Mouse (Mus musculus) kidney, embryonic 16.5 days (tissue): ENCODE data around the gene Lep. TPM values are rescaled to one million over a fixed set of nuclear protein-coding genes. Genes with fewer than 3 reads are reported as not detected.
A peak's percentile ranks its signal among the peaks of the same experiment; 100 is the strongest.

Experiments used
- ATAC-seq: fragments of 200-750 bp; cut with Nextera tagmentation; 2 replicates; pipeline ENCODE4 v1.8.0; 2017; ENCODE audit warnings: moderate TSS enrichment; ENCODE audit not compliant: low FRiP score, low TSS enrichment
- H3K27ac ChIP-seq: fragments of 300-500 bp; sonication (generic); 2 replicates; pipeline ENCODE4 v1.5.1; 2014; ENCODE audit warnings: low read length
- H3K27me3 ChIP-seq: fragments of 300-500 bp; sonication (generic); 2 replicates; pipeline ENCODE4 v1.6.1; 2014; ENCODE audit warnings: low read length, control low read depth, mixed read lengths; ENCODE audit not compliant: insufficient read depth
- H3K36me3 ChIP-seq: fragments of 300-500 bp; sonication (generic); 2 replicates; pipeline ENCODE4 v1.6.1; 2014; ENCODE audit warnings: low read length, control low read depth, mixed read lengths; ENCODE audit not compliant: insufficient read depth
- H3K4me1 ChIP-seq: fragments of 300-500 bp; sonication (generic); 2 replicates; pipeline ENCODE4 v1.6.1; 2014; ENCODE audit warnings: low read length, control low read depth, mixed read lengths; ENCODE audit not compliant: insufficient read depth
- H3K4me2 ChIP-seq: fragments of 300-500 bp; sonication (generic); replicated peaks from 2 replicates; pipeline ENCODE4 v1.6.1; 2014; ENCODE audit warnings: low read depth, low read length
- H3K4me3 ChIP-seq: fragments of 300-500 bp; sonication (generic); 2 replicates; pipeline ENCODE4 v1.5.1; 2014; ENCODE audit warnings: mild to moderate bottlenecking, low read length
- H3K9ac ChIP-seq: fragments of 300-500 bp; sonication (generic); replicated peaks from 2 replicates; pipeline ENCODE4 v1.6.1; 2014; ENCODE audit warnings: low read length
- H3K9me3 ChIP-seq: fragments of 300-500 bp; sonication (generic); 2 replicates; pipeline ENCODE4 v1.6.1; 2016; ENCODE audit warnings: low read length, control low read depth
- WGBS: fragments of 180-500 bp; shearing (Covaris S2); extraction: QIAGEN DNeasy Blood & Tissue Kit; methylation state at CpG from one replicate; pipeline ENCODE4 v1.1.7; 2014; 5-methylcytosine and 5-hydroxymethylcytosine counted together
- polyA plus RNA-seq: library from polyadenylated mRNA; unstranded; fragments of >200 nt; fragmentation: Nextera tagmentation; extraction: Ambion mirVana; gene quantifications from 2 replicates; pipeline ENCODE4 v1.2.1, GENCODE M21; 2015

Gene Lep
- polyA plus RNA-seq, 1 experiment from 2014 or later = not detected

DNA sequence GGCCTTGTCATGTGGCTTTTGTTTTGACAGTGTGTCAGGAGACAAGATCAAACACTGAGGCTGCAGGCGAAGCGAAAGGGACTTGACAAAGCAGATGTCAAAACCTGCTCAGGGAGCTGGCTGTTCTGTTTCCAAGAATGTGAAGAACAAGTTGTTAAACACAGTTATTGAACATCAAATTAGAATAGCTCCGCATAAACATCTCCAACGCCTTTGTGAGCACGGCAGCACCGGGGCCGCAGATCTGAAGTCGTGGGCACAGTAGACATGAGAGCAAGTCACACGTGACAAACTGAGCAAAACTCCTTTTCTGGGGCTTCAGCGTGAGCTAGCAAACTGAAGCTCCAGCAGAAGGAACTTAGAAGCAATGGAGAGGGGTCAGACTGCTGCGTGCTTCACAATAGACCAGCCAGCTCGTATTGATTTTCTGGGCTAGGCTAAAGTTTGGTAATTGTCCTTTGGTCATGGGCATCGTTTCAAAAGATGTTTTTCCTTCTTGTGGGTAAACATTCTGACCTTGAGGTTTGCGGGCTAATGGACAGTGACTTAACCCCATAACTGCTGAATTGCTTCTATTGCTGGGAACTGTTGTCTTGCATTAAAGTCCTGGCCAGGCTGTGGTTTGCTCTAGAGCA lies 39.6 kb downstream of the Lep start:
- Histone ChIP-seq H3K27me3 (no peaks in the 10 kb centered on the region), H3K9ac (no peak overlapping the region), H3K4me2 (no peak overlapping the region), H3K36me3 (no peaks in the 10 kb centered on the region), H3K27ac (no peak overlapping the region), H3K4me3 (no peak overlapping the region), H3K9me3 (0 out of 2 replicates have a peak, but pooled peaks cover 3% of the 10 kb centered on the region), H3K4me1 (peaks cover 9% of the 10 kb centered on the region; the same call in 1 of the 2 replicates)
- ATAC-seq = no peak
- WGBS = 54% methylated on average over 14 of the region's 14 CpGs

DNA sequence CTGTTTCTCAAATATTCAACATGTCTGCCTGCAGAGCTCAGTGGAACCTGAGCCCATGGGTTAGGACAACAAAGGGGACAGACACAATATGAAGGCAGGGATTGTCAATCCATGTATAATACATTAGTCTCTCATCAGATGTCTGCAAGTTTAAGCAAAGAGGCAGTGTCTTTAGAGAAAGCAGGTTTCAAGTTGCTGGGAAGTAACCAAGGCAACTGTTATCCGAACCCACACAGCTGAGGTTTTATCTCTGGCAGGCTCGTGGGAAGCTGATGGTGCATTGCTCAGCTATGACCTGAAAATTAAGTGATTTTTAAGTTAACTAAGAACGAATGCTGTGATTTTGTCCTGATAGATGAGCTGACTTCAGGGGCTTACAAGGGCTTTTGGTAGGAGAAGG lies 40.4 kb downstream of the Lep start:
- H3K4me2 ChIP-seq = no peak overlapping the region
- WGBS = 30% methylated on average over 3 of the region's 3 CpGs
- H3K9ac ChIP-seq = no peak overlapping the region
- no peak overlapping the region for H3K4me3 ChIP-seq
- ATAC-seq = peak; percentile 35; the same call in 1 of the 2 replicates
- no peak overlapping the region for H3K27ac ChIP-seq
- no peaks in the 10 kb centered on the region for H3K36me3 ChIP-seq
- peaks cover 9% of the 10 kb centered on the region; the same call in 1 of the 2 replicates for H3K4me1 ChIP-seq
- H3K9me3 ChIP-seq = no peaks in the 10 kb centered on the region
- H3K27me3 ChIP-seq = no peaks in the 10 kb centered on the region

DNA sequence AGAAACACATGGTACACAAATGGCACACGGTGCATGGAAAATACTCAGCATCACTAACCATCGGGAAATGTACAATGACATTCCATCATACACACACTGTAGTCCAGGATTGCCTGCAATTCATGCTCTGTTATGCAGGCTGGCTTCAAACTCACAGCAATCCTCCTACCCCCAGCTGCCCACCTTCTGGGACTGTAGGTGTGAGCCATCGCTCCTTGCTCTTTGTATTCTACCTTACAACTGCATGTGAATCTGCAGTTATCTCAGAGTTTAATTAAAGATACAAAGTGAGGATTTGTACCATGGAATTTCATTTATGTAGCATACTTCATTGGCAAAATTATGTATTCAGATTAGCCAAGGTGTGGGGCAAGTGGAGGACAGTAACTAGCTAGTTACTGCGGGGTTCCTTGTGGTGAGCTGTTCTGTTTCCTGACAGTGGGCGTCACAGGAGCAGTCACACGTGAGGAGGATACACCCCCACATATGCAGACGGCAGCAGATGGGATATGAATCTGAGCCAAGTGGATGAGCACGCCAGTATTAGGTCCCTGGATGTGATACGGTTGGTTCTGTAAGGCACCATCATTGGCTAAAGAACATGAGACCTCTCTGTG lies 41.3 kb downstream of the Lep start:
- Histone ChIP-seq H3K4me1 (peaks cover 9% of the 10 kb centered on the region; the same call in 1 of the 2 replicates), H3K27me3 (no peaks in the 10 kb centered on the region), H3K27ac (no peak overlapping the region), H3K9me3 (no peaks in the 10 kb centered on the region), H3K9ac (no peak overlapping the region), H3K4me3 (no peak overlapping the region), H3K36me3 (no peaks in the 10 kb centered on the region), H3K4me2 (no peak overlapping the region)
- ATAC-seq = no peak
- WGBS = 79% methylated on average over 9 of the region's 9 CpGs

DNA sequence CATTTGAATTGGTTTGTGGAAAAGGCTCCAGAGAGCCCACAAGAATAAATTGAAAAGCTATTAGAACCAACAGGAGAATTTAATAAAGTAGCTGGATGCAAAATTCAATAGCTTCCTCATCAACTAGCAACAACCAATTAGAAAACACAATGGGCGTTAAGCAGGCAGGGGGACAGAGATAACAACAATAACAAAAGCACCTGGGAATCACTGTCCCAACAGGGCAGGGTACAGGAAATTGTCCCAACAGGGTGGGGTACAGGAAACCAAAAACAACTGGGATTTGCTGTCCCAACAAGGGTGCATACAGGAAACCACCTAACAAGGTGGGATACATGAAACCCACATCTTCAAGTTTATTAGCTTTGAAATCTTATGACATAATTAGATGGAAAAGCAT lies 48.4 kb downstream of the Lep start:
- H3K36me3 ChIP-seq = 0 out of 2 replicates have a peak, but pooled peaks cover 4% of the 10 kb centered on the region
- H3K27ac ChIP-seq = no peak overlapping the region
- H3K4me2 ChIP-seq = no peak overlapping the region
- H3K9ac ChIP-seq = no peak overlapping the region
- H3K27me3 ChIP-seq = no peaks in the 10 kb centered on the region
- no peaks in the 10 kb centered on the region for H3K4me1 ChIP-seq
- ATAC-seq = no peak
- no peak overlapping the region for H3K4me3 ChIP-seq
- WGBS = 59% methylated on average over 1 of the region's 1 CpGs
- peaks cover 16% of the 10 kb centered on the region for H3K9me3 ChIP-seq

DNA sequence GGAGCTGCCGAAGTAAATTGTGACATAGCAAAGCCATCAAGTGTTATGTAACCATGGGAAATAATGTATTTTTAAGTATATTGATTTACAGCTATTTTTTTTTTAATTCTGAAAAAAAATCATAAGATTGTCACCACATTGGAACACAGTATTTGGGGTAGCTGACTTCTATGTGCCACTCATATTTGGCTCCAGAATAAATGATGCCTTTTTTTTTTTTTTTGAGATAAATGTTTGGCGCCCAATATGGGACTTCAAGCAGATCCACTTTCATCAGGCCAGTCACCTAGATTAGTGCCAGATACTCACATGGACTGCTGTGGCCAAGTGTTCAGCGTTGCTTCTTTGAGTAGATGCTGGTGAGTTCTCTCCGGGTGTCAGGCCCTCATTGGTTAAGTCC lies 51.5 kb downstream of the Lep start:
- Histone ChIP-seq H3K4me3 (no peak overlapping the region), H3K4me1 (no peaks in the 10 kb centered on the region), H3K27ac (no peak overlapping the region), H3K4me2 (no peak overlapping the region), H3K36me3 (0 out of 2 replicates have a peak, but pooled peaks cover 4% of the 10 kb centered on the region), H3K9ac (no peak overlapping the region), H3K27me3 (no peaks in the 10 kb centered on the region), H3K9me3 (peaks cover 16% of the 10 kb centered on the region)
- 93% methylated on average over 4 of the region's 4 CpGs for WGBS
- ATAC-seq = no peak

DNA sequence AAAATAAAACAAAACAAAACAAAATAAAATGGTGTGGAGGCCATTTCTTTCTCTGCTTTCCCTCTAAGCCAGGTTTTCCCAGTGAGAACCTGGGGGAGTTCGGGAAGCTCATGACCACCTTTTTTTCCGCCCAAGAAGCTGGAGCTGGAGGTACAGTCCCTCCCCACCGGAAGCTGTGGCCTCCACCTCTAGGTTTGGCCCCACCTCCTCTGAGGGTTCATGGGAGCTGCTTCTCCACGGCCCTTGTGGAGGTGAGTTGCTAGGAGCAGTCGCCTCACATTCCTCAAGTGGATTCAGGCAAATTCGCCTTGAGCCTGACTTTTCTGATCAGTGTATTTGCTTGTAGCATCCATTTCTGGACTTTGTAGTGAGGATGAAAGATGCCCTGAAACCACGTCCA lies 55.7 kb downstream of the Lep start:
- H3K27me3 ChIP-seq = no peaks in the 10 kb centered on the region
- H3K36me3 ChIP-seq = 0 out of 2 replicates have a peak, but pooled peaks cover 4% of the 10 kb centered on the region
- no peak overlapping the region for H3K9ac ChIP-seq
- H3K27ac ChIP-seq = no peak overlapping the region
- no peak for ATAC-seq
- 0 out of 2 replicates have a peak, but pooled peaks cover 3% of the 10 kb centered on the region for H3K4me1 ChIP-seq
- 74% methylated on average over 7 of the region's 7 CpGs for WGBS
- H3K4me3 ChIP-seq = no peak overlapping the region
- H3K9me3 ChIP-seq = peaks cover 15% of the 10 kb centered on the region
- H3K4me2 ChIP-seq = no peak overlapping the region

DNA sequence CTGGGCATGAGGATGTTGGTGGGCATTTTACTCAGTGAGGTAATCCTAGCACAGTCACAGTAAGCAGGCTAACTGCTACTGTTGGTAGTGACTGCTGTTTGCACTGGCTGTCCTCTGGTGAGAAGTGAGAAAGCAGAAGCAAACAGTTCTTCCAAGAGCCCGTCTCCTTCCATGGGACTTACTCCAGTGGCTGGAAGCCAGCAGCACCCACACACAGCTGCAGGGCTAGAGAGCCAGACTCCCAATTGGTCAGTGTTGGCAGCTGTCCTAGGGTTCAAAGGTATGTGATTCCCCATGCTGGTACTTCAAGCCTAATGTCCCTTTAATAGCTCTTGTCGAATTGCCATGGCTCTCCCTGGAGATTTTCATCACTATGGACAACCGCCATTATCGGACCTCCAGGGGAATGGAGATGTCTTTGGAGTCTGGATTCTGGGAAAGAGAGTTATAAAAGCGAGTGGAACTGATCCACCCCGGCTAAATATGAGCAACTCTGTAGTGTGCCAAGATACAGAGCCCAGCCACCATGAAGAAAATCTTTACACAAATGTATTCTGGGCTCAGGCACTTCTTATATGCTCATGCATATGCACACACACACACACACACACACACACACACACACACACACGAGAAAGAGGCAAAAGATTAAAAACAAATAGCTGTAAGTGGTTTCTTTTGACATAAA lies 57.5 kb downstream of the Lep start:
- 54% methylated on average over 7 of the region's 7 CpGs for WGBS
- no peak overlapping the region for H3K9ac ChIP-seq
- H3K36me3 ChIP-seq = no peaks in the 10 kb centered on the region; the same call in 1 of the 2 replicates
- no peak overlapping the region for H3K4me3 ChIP-seq
- ATAC-seq = no peak
- H3K27me3 ChIP-seq = no peaks in the 10 kb centered on the region
- H3K27ac ChIP-seq = no peak overlapping the region
- H3K4me2 ChIP-seq = no peak overlapping the region
- H3K4me1 ChIP-seq = 0 out of 2 replicates have a peak, but pooled peaks cover 3% of the 10 kb centered on the region
- no peaks in the 10 kb centered on the region for H3K9me3 ChIP-seq

DNA sequence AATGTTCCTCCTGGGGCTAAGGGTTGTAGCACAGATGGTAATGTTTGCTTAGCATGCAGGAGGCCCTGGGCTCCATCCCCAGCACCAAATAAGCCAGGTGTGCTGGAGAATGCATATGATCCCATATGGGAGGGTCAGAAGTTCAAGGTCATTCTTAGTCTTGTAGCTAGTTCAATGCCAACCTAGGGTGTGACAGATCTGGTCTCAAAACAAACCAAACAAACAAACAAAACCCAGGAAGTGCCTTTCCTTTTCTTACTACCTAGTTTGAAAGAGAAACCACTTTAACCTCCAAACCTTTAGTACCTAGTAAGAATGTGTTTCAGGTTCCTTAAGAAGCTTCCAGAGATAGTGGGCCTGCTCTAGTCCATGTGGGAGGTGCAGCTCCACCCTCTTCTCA lies 58.2 kb downstream of the Lep start:
- H3K36me3 ChIP-seq = no peaks in the 10 kb centered on the region; the same call in 1 of the 2 replicates
- H3K4me3 ChIP-seq = no peak overlapping the region
- no peak for ATAC-seq
- H3K9ac ChIP-seq = no peak overlapping the region
- H3K27me3 ChIP-seq = no peaks in the 10 kb centered on the region
- H3K27ac ChIP-seq = no peak overlapping the region
- H3K4me1 ChIP-seq = 0 out of 2 replicates have a peak, but pooled peaks cover 3% of the 10 kb centered on the region
- no peak overlapping the region for H3K4me2 ChIP-seq
- H3K9me3 ChIP-seq = no peaks in the 10 kb centered on the region

DNA sequence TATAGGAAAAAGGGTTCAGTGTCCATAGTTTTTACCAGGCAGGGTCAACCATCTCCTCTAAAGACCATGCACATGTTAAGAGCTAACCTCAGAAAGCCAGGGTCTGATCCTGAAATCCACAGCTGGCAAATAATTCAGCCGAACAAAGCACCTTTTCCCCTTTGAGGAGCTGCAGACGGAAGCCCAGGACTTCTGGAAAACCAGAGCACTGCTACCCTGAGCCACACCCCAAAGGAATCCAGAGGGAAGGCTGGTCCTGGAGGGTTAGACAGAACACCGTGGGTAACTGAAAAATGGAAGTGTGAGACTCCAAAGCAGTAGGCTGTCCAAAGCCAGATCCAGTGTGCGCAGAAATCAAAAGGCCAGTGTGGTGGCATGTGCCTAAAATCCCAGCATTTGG lies 58.9 kb downstream of the Lep start:
- Histone ChIP-seq H3K27ac (no peak overlapping the region), H3K36me3 (peaks cover under 1% of the 10 kb centered on the region), H3K4me1 (0 out of 2 replicates have a peak, but pooled peaks cover 3% of the 10 kb centered on the region), H3K4me2 (no peak overlapping the region), H3K9me3 (no peaks in the 10 kb centered on the region), H3K4me3 (no peak overlapping the region), H3K27me3 (no peaks in the 10 kb centered on the region), H3K9ac (no peak overlapping the region)
- 82% methylated on average over 4 of the region's 4 CpGs for WGBS
- ATAC-seq = no peak

DNA sequence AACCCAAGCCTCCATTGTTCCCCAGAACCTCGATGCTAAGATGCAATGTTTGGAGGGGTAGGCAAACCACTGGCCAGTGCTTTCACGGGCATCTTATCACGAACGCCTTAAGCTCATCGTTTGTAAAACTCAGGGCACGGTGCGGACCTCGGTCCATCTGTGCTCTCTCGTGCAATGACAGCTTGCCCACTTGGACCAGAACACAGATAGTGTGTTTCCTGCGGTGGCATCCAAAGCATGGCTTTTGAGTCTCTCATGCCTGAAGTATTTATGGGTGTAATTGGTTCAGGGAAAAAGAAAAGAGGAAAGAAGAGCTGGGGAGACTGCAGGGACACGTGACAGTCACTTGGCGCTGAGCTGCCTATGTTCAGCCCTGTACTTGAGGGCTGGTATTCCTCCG lies 60.0 kb downstream of the Lep start:
- no peak overlapping the region for H3K9ac ChIP-seq
- WGBS = 89% methylated on average over 13 of the region's 13 CpGs
- 0 out of 2 replicates have a peak, but pooled peaks cover 3% of the 10 kb centered on the region for H3K4me1 ChIP-seq
- no peak overlapping the region for H3K27ac ChIP-seq
- H3K27me3 ChIP-seq = no peaks in the 10 kb centered on the region
- H3K9me3 ChIP-seq = no peaks in the 10 kb centered on the region
- H3K36me3 ChIP-seq = peaks cover 9% of the 10 kb centered on the region
- no peak overlapping the region for H3K4me3 ChIP-seq
- no peak overlapping the region for H3K4me2 ChIP-seq
- no peak for ATAC-seq
